Comparison of ENCODE assay signal across 12 mouse cellular contexts in genomic region chr2:13596965-13597656, GRCm38 (mm10). TPM values are rescaled to one million over a fixed set of nuclear protein-coding genes. Genes with fewer than 3 reads are reported as not detected.
DNase-seq lines count a peak whose midpoint lies in the region; ATAC-seq and TF ChIP-seq lines count a peak whose summit lies in the region.
"Had no signal": no experiment of that assay in that cellular context is flagged by ENCODE, and none has a peak within 500 bp of the region (broad histone marks: within the 10 kb centered on the region; RNA-seq: fewer than 3 reads in every experiment).

No protein-coding gene starts in this region.

- H3K4me1 ChIP-seq in kidney, postnatal 0 days (replicated peaks; ENCODE audit: insufficient read depth, low read length): no peaks in the 10 kb centered on the region
- H3K4me1 ChIP-seq: embryonic facial prominence, embryonic 15.5 days; neural tube, embryonic 13.5 days; stomach, embryonic 15.5 days had no signal

- no peak for ATAC-seq in kidney, postnatal 0 days (replicated peaks; ENCODE audit: low FRiP score, low read depth)
- ATAC-seq in inflammation-experienced regulatory T-cells, adult 6 months: peak; percentile 83

- no peaks in the 10 kb centered on the region for H3K36me3 ChIP-seq in kidney, postnatal 0 days (ENCODE audit: insufficient read depth, low read length)
- H3K36me3 ChIP-seq: embryonic facial prominence, embryonic 15.5 days; neural tube, embryonic 13.5 days; stomach, embryonic 15.5 days had no signal

- H3K27ac ChIP-seq in kidney, postnatal 0 days: no peak overlapping the region
- H3K27ac ChIP-seq: embryonic facial prominence, embryonic 15.5 days; neural tube, embryonic 13.5 days; stomach, embryonic 15.5 days had no signal

- H3K4me3 ChIP-seq in kidney, postnatal 0 days (replicated peaks; ENCODE audit: low read depth, low read length): no peak overlapping the region
- H3K4me3 ChIP-seq: embryonic facial prominence, embryonic 15.5 days; neural tube, embryonic 13.5 days; stomach, embryonic 15.5 days had no signal

- no peak overlapping the region for H3K9ac ChIP-seq in kidney, postnatal 0 days (ENCODE audit: low read depth, low read length)
- H3K9ac ChIP-seq: embryonic facial prominence, embryonic 15.5 days; neural tube, embryonic 13.5 days; stomach, embryonic 15.5 days had no signal

- 93% methylated on average over 1 of the region's 1 CpGs for WGBS in kidney, postnatal 0 days

- H3K4me2 ChIP-seq in kidney, postnatal 0 days (ENCODE audit: low read length): no peak overlapping the region
- H3K4me2 ChIP-seq: embryonic facial prominence, embryonic 15.5 days; neural tube, embryonic 13.5 days; stomach, embryonic 15.5 days had no signal

- TF ChIP-seq CTCF in kidney, postnatal 0 days (IDR thresholded peaks at IDR 0.05; ENCODE audit: low read depth): peak; percentile 70

- H3K27me3 ChIP-seq in kidney, postnatal 0 days (ENCODE audit: insufficient read depth, low read length): no peaks in the 10 kb centered on the region
- H3K27me3 ChIP-seq: embryonic facial prominence, embryonic 15.5 days; neural tube, embryonic 13.5 days; stomach, embryonic 15.5 days had no signal

- peak; percentile 68 for DNase-seq in kidney, postnatal 0 days (ENCODE audit: low spot score)
- no peak for DNase-seq in kidney, postnatal 10 days
- DNase-seq in CD4-positive helper T cell, adult 2 months (ENCODE audit: low read depth, low spot score): peak; percentile 50
- peak; percentile 11 for DNase-seq in ES-CJ7 (ENCODE audit: low read depth, low spot score)
- no peak for DNase-seq in cerebellum, adult 9-11 months
- no peak for DNase-seq in right cerebral cortex, adult 18-20 months
- DNase-seq in right cerebral cortex, postnatal 14 days: no peak
- DNase-seq: kidney, postnatal 25 days had no signal

- H3K9me3 ChIP-seq in kidney, postnatal 0 days (replicated peaks; ENCODE audit: low read length): no peaks in the 10 kb centered on the region
- H3K9me3 ChIP-seq: embryonic facial prominence, embryonic 15.5 days; neural tube, embryonic 13.5 days; stomach, embryonic 15.5 days had no signal

RNA-seq across cellular contexts. Expression of gene Vim, which starts 23.4 kb away (rescaled TPM):
- polyA plus RNA-seq in kidney, postnatal 0 days (2015; fragmentation: Nextera tagmentation; extraction: Ambion mirVana): 414 and 447 TPM in 2 replicates
- polyA plus RNA-seq in inflammation-experienced regulatory T-cells, adult 6 months (2017; shearing (Covaris generic)): 100 to 1,000 TPM; 319 to 903 (median 331) TPM

RNA-seq across cellular contexts. Expression of gene Trdmt1, which starts 52.6 kb away (rescaled TPM):
- polyA plus RNA-seq in kidney, postnatal 0 days (2015; fragmentation: Nextera tagmentation; extraction: Ambion mirVana): 12.6 and 14.0 TPM in 2 replicates
- 10 to 100 TPM; 14.5 to 17.6 (median 15.4) TPM for polyA plus RNA-seq in inflammation-experienced regulatory T-cells, adult 6 months (2017; shearing (Covaris generic))

Comparison
In these comparisons a context has a peak if more than half of its experiments do, and no peak if none do; other contexts are left out.
1. DNase-seq: peak in kidney, postnatal 0 days (single experiment), CD4-positive helper T cell, adult 2 months (single experiment) and ES-CJ7 (single experiment); none in kidney, postnatal 10 days (single experiment), cerebellum, adult 9-11 months (single experiment), right cerebral cortex, adult 18-20 months (single experiment) and right cerebral cortex, postnatal 14 days (single experiment).